Mouse (Mus musculus) midbrain, embryonic 15.5 days (tissue): ENCODE measurements around the gene Calcr. TPM values are rescaled to one million over a fixed set of nuclear protein-coding genes. Genes with fewer than 3 reads are reported as not detected.
A peak's percentile ranks its signal among the peaks of the same experiment; 100 is the strongest.
"Not testable (repeated sequence)": the region's sequence is repeated elsewhere in the genome, so short reads cannot be mapped to it uniquely, and the experiment has no call there.

ENCODE experiments used
- ATAC-seq: fragments of 200-750 bp; cut with Nextera tagmentation; replicated peaks from 2 replicates; pipeline ENCODE4 v1.8.0; 2017; ENCODE audit warnings: moderate TSS enrichment
- H3K27ac ChIP-seq: fragments of 300-500 bp; sonication (generic); 2 replicates; pipeline ENCODE4 v1.5.1; 2015; ENCODE audit warnings: mild to moderate bottlenecking, inconsistent platforms
- H3K27me3 ChIP-seq: fragments of 300-500 bp; sonication (generic); replicated peaks from 2 replicates; pipeline ENCODE4 v1.6.1; 2015; ENCODE audit warnings: inconsistent platforms
- H3K36me3 ChIP-seq: fragments of 300-500 bp; sonication (generic); replicated peaks from 2 replicates; pipeline ENCODE4 v1.6.1; 2015; ENCODE audit warnings: inconsistent platforms
- H3K4me1 ChIP-seq: fragments of 300-500 bp; sonication (generic); 2 replicates; pipeline ENCODE4 v1.6.1; 2015; ENCODE audit warnings: inconsistent platforms
- H3K4me2 ChIP-seq: fragments of 300-500 bp; sonication (generic); 2 replicates; pipeline ENCODE4 v1.6.1; 2015; ENCODE audit warnings: inconsistent platforms, mild to moderate bottlenecking, moderate library complexity
- H3K4me3 ChIP-seq: fragments of 300-500 bp; sonication (generic); 2 replicates; pipeline ENCODE4 v1.5.1; 2015; ENCODE audit warnings: mild to moderate bottlenecking, inconsistent platforms
- H3K9ac ChIP-seq: fragments of 300-500 bp; sonication (generic); 2 replicates; pipeline ENCODE4 v1.6.1; 2015; ENCODE audit warnings: mild to moderate bottlenecking, inconsistent platforms
- H3K9me3 ChIP-seq: fragments of 300-500 bp; sonication (generic); 2 replicates; pipeline ENCODE4 v1.6.1; 2016; ENCODE audit warnings: inconsistent platforms
- WGBS: fragments of 180-500 bp; shearing (Covaris S2); methylation state at CpG from one replicate; pipeline ENCODE4 v1.1.7; 2015; ENCODE audit warnings: mixed read lengths; 5-methylcytosine and 5-hydroxymethylcytosine counted together
- polyA plus RNA-seq: library from polyadenylated mRNA; unstranded; fragments of >200 nt; fragmentation: Nextera tagmentation; extraction: Ambion mirVana; gene quantifications from 2 replicates; pipeline ENCODE4 v1.2.1, GENCODE M21; 2015

Calcr gene
- polyA plus RNA-seq, result 6.8 and 8.5 TPM in 2 replicates

DNA sequence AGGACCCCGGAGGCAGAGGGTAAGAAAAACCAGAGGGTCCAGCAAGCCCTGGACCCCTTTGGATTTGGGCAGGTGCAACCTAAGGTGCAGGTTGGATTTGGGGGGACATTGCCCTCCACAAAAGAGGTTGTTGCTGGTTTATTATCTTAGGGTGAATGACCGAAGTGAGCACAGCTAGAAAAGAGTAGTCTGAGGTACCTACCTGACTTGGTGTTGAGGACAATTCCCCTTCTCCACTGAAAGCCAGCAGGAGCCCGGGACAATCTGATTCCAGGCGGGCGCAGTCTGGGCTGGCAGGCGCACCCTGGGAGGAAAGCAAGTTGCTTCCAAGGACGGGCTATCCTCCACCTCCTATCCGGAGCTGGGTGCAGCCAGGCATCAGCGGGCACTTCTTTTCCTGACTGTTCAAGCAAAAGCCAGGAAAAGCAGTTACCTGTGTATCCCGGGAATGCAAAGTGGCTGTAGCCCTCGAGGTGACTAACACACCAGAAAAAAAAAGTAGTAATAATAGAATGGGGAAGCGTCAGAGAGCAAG lies at the start of gene Calcr:
Calcr (minus strand) TSS at position 485 of the 535 bp plus-strand sequence.
- Histone ChIP-seq H3K9me3 (no peaks in the 10 kb centered on the region), H3K4me2 (peak within 1 kb of the TSS; percentile 100), H3K36me3 (no peaks in the 10 kb centered on the region), H3K27me3 (peaks cover 45% of the 10 kb centered on the region), H3K9ac (no peak within 1 kb of the TSS), H3K27ac (no peak within 1 kb of the TSS), H3K4me3 (peak within 1 kb of the TSS; percentile 54), H3K4me1 (peaks cover 14% of the 10 kb centered on the region)
- ATAC-seq, result peak; percentile 37; the same call in 1 of the 2 replicates
- WGBS, result 3% methylated on average over 12 of the region's 12 CpGs

DNA sequence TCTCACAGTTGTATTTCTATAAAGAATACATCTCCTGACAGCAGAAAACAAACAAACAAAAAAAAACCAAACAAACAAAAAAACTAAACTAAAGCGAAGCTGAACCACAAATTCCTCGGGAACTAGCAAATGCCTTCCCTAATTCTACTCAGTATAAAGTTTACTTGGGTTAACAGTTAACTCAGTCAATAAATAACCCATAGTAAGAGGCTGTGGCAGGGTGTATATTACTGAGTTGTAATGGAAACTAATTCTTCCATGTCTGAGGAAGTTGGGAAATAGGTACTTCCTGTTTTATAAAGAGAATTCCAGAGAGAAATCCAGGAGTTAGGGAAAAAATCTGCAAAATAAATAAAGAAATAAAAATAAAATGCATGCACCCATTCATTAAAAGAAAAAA lies 3.0 kb upstream of the Calcr start:
- H3K27me3 ChIP-seq, result peaks cover 36% of the 10 kb centered on the region
- no peaks in the 10 kb centered on the region for H3K9me3 ChIP-seq
- no peak for ATAC-seq
- no peak overlapping the region for H3K4me3 ChIP-seq
- no peak overlapping the region for H3K27ac ChIP-seq
- peaks cover 14% of the 10 kb centered on the region for H3K4me1 ChIP-seq
- WGBS, result 83% methylated on average over 2 of the region's 2 CpGs
- no peak overlapping the region for H3K9ac ChIP-seq
- H3K4me2 ChIP-seq, result no peak overlapping the region
- no peaks in the 10 kb centered on the region for H3K36me3 ChIP-seq

DNA sequence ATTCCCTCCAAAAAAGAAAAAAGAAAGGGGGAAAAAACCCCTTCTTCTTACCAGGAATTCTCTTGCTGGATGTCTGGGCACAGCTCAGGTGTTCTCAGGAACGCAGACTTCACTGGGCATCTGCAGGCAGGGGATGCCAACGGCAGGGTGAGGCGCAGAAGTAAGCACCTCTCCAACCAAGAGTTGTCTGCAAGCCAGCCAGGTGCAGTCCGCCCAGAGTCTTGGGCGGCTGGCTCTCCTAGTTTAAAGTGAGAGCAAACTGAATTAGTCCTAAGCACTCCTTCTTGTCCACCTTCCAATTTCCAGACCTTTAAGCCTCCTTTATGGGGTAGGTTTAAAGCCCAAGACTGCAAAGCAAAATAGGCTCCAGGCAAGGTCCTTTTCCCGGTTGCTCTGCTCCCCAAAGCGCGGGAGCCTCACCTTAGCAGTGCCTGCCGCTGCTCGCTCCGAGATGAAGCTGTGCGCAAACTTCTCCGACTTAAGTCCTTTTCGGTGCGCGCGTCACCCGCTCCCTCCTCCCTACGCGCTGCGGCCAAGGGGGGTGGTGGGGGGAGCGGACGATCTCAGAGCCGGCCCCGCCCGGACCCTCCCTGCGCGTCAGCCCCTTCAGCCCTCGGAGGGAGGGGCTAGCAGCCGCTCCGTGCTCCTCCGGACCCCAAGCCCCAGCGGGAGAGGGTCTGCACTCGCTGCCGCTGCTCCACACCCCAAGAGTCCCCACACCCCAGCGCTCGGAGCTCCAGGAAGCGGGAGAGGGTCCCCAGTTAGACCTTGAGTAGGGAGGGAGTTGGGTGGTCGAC lies 1.1 kb downstream of the Calcr start:
- H3K4me1 ChIP-seq, result peaks cover 14% of the 10 kb centered on the region
- H3K9ac ChIP-seq, result no peak overlapping the region
- no peaks in the 10 kb centered on the region for H3K36me3 ChIP-seq
- no peak overlapping the region for H3K27ac ChIP-seq
- no peaks in the 10 kb centered on the region for H3K9me3 ChIP-seq
- WGBS, result under 1% methylated on average over 39 of the region's 39 CpGs
- H3K4me3 ChIP-seq, result peak overlapping the region; percentile 54
- peak; percentile 66 for ATAC-seq
- H3K27me3 ChIP-seq, result peaks cover 45% of the 10 kb centered on the region
- peak overlapping the region; percentile 100 for H3K4me2 ChIP-seq

DNA sequence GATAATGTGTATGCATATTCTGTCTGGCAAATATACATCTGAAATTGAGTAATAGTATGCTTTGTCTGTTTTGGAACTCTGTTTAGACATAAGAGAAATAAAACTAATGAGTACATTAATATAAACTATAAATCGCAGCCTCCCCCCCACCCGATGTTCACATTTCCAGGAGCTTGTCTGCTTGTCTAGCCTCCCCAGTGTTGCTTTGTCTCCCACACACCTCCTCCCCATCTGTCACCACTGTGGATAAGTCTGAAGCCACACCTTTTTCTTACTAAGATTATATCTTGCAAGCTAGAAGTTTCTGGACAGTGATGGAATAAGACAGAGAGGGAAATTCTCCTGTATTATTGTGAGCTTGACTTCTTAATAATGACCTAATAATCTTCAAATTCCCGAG lies 12.9 kb downstream of the Calcr start:
- Histone ChIP-seq H3K36me3 (no peaks in the 10 kb centered on the region), H3K9me3 (no peaks in the 10 kb centered on the region), H3K27ac (no peak overlapping the region), H3K27me3 (no peaks in the 10 kb centered on the region), H3K9ac (no peak overlapping the region), H3K4me3 (no peak overlapping the region), H3K4me1 (no peaks in the 10 kb centered on the region), H3K4me2 (no peak overlapping the region)
- no peak for ATAC-seq
- 83% methylated on average over 3 of the region's 3 CpGs for WGBS

DNA sequence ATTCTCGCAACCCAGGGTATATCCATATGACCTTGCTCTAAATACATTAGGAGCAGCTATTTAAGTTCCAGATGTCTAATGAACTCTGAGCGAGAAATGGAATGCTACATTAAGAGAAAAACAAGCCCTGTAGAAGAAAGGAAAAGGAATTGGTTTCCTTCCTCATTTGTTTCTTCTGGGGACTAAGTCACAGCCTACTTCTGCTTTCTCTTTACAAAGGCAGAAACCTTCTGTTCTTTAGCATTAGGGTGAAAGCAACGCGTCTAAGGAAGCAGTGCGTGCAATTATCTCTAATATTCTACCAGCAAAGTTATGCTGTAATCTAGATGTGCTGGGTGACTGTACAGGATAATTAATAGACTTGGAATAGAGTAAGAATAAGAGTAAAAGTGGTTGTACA lies 14.9 kb downstream of the Calcr start:
- Histone ChIP-seq H3K4me3 (no peak overlapping the region), H3K9me3 (no peaks in the 10 kb centered on the region), H3K27me3 (no peaks in the 10 kb centered on the region), H3K36me3 (no peaks in the 10 kb centered on the region), H3K9ac (no peak overlapping the region), H3K27ac (no peak overlapping the region), H3K4me1 (no peaks in the 10 kb centered on the region), H3K4me2 (no peak overlapping the region)
- no peak for ATAC-seq
- 87% methylated on average over 5 of the region's 5 CpGs for WGBS

DNA sequence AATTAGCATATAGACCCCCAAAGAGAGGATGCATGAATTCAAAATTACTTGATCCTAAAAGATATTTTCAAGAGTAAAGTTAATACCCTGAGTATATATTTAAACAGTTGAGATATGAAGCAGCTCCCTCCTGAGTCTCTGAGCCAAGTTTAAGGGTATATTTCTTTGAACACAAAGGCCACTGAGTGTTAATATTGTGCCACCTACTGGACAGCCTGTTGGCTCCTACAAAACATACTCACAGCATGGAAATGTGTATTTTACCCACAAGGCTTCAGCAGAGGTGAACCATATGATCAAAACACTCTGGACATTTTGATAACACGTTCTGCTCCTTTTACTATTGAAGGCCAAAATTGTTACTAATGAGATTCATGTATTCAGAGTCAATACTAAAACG lies 19.0 kb downstream of the Calcr start:
- no peak for ATAC-seq
- 30% methylated on average over 2 of the region's 2 CpGs for WGBS

DNA sequence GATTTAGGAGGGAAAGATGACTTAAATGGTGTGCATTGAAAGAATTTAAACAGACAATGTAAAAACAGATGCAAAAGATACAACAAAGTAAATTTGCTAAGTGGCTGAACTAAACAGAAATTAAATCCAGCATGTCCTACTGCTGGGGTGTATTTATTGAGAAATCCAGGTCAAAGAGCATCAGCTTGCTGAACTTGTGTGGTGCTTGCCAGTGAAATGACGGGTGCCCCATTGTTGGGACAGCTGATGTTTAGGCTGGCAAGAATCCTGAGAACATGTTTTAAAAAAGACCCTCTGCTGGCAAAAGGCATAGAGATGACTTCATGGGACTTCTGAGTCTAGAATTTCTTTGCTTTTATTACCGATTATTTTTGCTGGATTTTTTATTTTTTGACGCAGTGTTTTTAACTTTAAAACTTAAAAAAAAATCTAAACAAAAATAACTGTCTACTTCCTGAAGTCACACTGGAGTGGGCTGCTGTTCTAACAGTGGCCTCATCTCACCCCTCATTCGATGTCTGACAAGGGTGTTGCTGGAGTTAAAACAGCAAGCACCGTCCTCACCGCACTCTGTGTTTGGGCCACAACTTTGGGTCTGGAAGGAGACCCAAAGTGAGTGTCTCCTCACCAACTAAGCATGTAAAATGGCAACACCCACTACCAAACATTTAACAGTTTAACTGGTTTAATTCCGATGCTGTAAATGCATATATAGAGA lies 22.4 kb downstream of the Calcr start:
- H3K4me3 ChIP-seq, result no peak overlapping the region
- H3K27me3 ChIP-seq, result no peaks in the 10 kb centered on the region
- H3K27ac ChIP-seq, result no peak overlapping the region
- no peak for ATAC-seq
- H3K4me1 ChIP-seq, result no peaks in the 10 kb centered on the region
- H3K9ac ChIP-seq, result no peak overlapping the region
- no peak overlapping the region for H3K4me2 ChIP-seq
- H3K9me3 ChIP-seq, result no peaks in the 10 kb centered on the region
- H3K36me3 ChIP-seq, result no peaks in the 10 kb centered on the region
- 82% methylated on average over 7 of the region's 7 CpGs for WGBS

More for the DNA sequence above, 19.0 kb downstream of the Calcr start:
- no peaks in the 10 kb centered on the region for H3K9me3 ChIP-seq
- H3K27ac ChIP-seq, result no peak overlapping the region
- no peak overlapping the region for H3K9ac ChIP-seq
- H3K4me3 ChIP-seq, result no peak overlapping the region
- no peaks in the 10 kb centered on the region for H3K36me3 ChIP-seq
- no peaks in the 10 kb centered on the region for H3K27me3 ChIP-seq
- no peaks in the 10 kb centered on the region for H3K4me1 ChIP-seq
- no peak overlapping the region for H3K4me2 ChIP-seq

DNA sequence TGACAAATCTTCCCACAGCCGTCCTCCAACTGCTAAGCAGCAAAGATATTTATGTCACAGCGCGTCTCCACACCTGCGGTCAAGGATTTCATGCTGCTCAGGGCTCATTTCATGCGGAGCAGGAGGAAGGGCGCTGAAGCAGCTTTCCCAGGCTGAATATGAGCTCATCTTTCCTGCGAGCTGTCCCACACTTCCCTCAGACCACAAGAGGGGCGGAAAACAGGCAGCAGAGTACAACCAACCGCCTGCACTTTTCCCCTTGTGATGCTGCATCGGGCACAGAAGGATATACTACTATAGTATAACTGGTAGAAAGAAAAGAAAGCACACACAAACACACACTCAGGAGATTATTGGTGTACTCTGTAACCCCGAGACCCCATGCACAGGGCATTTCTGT lies 23.2 kb downstream of the Calcr start:
- 49% methylated on average over 11 of the region's 11 CpGs for WGBS
- Histone ChIP-seq H3K9ac (no peak overlapping the region), H3K36me3 (no peaks in the 10 kb centered on the region), H3K9me3 (no peaks in the 10 kb centered on the region), H3K4me2 (no peak overlapping the region), H3K27ac (no peak overlapping the region), H3K4me1 (no peaks in the 10 kb centered on the region), H3K27me3 (no peaks in the 10 kb centered on the region), H3K4me3 (no peak overlapping the region)
- ATAC-seq, result no peak

DNA sequence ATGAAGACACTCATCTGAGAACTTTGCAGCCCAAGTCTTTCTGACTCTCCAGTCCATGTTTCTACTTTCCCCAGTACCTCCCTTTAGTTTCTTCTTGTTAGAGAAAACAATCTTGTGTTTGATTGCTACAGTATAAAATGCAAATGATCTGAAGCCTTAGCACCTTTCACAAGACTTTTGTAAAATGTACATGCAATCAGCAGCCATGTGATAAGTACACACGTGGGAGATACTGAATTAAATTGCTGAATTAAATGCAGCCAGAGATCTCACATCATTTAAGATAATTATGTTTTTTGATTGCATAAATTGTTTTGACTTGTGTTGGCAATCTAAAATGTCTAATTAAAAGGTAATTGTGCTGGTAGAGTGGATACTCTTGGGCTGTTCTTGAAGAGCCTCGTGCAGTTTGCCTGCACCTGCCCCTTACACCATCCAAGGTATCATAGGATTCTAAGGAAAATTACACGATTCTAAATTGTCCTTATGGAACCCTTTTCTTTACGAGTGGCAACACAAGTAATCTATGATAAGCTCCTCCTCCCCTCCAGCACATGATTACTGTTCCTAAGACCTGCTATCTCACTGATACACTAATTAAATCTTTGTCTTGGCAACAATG lies 34.2 kb downstream of the Calcr start:
- Histone ChIP-seq H3K4me2 (no peak overlapping the region), H3K9ac (no peak overlapping the region), H3K27ac (no peak overlapping the region), H3K4me1 (no peaks in the 10 kb centered on the region), H3K36me3 (no peaks in the 10 kb centered on the region), H3K9me3 (no peaks in the 10 kb centered on the region), H3K4me3 (no peak overlapping the region), H3K27me3 (no peaks in the 10 kb centered on the region)
- no peak for ATAC-seq
- WGBS, result 66% methylated on average over 4 of the region's 4 CpGs

DNA sequence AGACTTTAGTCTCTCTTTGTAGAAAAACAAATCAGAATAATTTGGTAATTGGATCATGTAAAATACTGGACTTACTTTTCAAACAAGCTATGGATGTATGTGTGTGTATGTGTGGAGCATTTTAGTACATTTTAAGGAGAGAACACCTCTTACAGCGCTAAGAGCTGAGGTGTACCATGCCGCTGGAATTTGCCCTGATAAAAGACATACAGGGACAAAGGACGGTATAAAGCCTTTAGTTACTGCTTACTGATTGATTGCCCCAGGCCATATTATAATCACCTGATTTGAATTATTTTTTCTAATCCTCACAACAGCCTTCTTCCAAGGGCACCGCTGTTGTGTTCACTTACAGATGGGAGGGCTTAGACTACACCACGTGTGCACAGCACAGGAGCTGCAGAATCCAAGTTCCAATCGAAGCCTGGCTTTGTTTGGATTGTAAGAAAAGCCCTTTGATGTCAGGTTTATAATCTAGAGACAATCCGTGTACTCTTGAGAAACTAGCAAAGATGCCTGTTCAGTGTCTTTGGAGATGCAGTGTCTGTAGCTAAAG lies 76.3 kb downstream of the Calcr start:
- Histone ChIP-seq H3K4me1 (no peaks in the 10 kb centered on the region), H3K27ac (no peak overlapping the region), H3K4me2 (no peak overlapping the region), H3K9ac (no peak overlapping the region), H3K36me3 (no peaks in the 10 kb centered on the region), H3K4me3 (no peak overlapping the region), H3K9me3 (no peaks in the 10 kb centered on the region), H3K27me3 (no peaks in the 10 kb centered on the region)
- 46% methylated on average over 7 of the region's 7 CpGs for WGBS
- peak; percentile 77 for ATAC-seq

DNA sequence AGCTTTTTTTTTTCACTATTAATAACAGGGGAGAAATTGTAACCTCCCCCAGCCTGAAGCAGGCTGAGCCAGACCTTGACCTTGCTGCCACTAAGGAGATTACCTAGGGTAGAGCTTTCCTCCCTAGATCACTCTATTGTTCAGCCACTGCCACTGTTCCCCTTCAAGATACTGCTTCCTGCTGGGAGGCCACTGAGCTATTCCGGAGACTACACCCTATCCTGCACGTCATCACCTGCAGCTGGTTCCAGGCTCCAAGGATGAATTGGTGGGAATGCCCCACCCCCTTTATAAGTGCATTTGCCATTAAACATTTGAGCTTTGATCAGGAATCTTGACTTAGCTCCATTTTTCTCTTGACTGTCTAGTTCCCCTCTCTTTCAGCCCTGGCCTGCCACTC lies 86.2 kb downstream of the Calcr start:
- not testable (repeated sequence) for H3K4me3 ChIP-seq, H3K9ac ChIP-seq, H3K9me3 ChIP-seq, H3K27ac ChIP-seq, H3K4me1 ChIP-seq, H3K36me3 ChIP-seq, H3K4me2 ChIP-seq, ATAC-seq, H3K27me3 ChIP-seq
- 11% methylated on average over 2 of the region's 2 CpGs for WGBS

DNA sequence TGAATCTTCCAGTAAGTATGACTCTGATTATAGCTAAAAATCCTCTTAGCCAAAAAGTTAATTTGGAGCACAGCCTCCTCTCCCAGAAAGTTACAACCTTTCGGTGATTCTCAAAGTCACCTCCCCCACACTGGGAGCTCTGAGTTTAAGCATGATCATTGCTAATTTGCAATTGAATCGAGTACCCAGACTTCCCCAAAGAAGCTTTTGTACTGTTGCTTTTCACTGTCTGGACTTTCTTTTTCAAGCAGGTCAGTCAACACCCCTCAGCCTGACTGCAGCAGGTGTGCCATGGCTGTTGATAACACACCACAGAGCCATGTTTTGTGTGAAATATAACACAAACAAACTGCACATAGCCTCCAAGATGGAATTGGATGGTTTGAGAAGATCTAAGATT lies 86.7 kb downstream of the Calcr start:
- Histone ChIP-seq H3K4me2 (no peak overlapping the region), H3K9me3 (no peaks in the 10 kb centered on the region), H3K4me1 (no peaks in the 10 kb centered on the region), H3K4me3 (no peak overlapping the region), H3K9ac (no peak overlapping the region), H3K27ac (no peak overlapping the region), H3K36me3 (no peaks in the 10 kb centered on the region), H3K27me3 (no peaks in the 10 kb centered on the region)
- ATAC-seq, result no peak
- 16% methylated on average over 2 of the region's 2 CpGs for WGBS
